Mouse (Mus musculus): ENCODE measurements at regions not wholly inside any gene's neighbourhood (a gene's known extent, or its start where the extent isn't known, plus 50 kb on each side); places are given as distances from the start of the nearest gene placed in this dataset.

DNA sequence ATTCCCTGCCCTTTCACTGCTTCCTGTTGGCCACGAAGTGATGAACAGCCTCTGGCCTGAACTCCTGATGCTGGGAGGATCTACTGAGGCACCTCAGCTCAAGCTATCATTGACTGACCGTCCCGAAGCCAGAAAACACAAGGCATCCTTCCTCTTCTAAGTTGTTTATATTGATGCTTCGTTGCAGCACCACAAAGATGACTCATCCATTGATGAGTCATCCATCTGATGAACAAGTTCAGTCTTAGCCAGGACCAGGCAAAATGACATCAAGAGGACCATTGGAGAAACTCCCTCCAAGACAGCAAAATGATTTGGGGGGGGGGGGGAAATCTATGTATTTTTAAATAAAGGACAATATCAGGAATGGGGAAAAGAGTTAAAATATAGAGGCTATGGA lies 144.5 kb downstream of the Rab28 start:
- H3K4me2 ChIP-seq = no peak overlapping the region
- WGBS = 80% methylated on average over 4 of the region's 4 CpGs
- no peak for ATAC-seq (ENCODE audit: low read depth)

DNA sequence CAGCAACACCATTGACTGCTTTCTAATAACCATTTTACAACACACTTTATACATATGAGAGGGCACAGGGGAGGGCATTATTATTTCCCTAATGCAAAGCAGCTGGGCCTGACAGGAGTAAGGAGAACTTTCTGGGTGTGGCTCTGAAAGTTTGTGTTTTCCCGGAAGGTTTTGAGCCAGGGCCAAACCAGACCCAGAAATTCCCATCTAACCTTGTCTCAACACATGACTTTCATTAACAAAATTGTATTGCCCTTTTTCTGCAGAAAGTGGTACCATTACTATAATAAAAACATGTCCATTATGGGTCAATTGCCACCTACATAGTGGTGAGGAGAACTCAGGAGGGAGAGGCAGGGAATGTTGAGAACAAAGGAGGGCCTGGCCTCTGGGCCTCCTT lies 145.7 kb downstream of the Rab28 start:
- Histone ChIP-seq H3K27ac (replicated peaks) (no peak overlapping the region), H3K4me1 (replicated peaks) (no peaks in the 10 kb centered on the region), H3K4me3 (no peak overlapping the region), H3K36me3 (no peaks in the 10 kb centered on the region), H3K4me2 (no peak overlapping the region), H3K27me3 (no peaks in the 10 kb centered on the region), H3K9ac (no peak overlapping the region), H3K9me3 (no peaks in the 10 kb centered on the region)
- ATAC-seq (ENCODE audit: low read depth) = no peak
- WGBS = 82% methylated on average over 1 of the region's 1 CpGs

More for the DNA sequence above, 144.5 kb downstream of the Rab28 start:
- Histone ChIP-seq H3K36me3 (no peaks in the 10 kb centered on the region), H3K4me3 (no peak overlapping the region), H3K9me3 (no peaks in the 10 kb centered on the region), H3K27me3 (no peaks in the 10 kb centered on the region), H3K4me1 (replicated peaks) (no peaks in the 10 kb centered on the region), H3K9ac (no peak overlapping the region), H3K27ac (replicated peaks) (no peak overlapping the region)

DNA sequence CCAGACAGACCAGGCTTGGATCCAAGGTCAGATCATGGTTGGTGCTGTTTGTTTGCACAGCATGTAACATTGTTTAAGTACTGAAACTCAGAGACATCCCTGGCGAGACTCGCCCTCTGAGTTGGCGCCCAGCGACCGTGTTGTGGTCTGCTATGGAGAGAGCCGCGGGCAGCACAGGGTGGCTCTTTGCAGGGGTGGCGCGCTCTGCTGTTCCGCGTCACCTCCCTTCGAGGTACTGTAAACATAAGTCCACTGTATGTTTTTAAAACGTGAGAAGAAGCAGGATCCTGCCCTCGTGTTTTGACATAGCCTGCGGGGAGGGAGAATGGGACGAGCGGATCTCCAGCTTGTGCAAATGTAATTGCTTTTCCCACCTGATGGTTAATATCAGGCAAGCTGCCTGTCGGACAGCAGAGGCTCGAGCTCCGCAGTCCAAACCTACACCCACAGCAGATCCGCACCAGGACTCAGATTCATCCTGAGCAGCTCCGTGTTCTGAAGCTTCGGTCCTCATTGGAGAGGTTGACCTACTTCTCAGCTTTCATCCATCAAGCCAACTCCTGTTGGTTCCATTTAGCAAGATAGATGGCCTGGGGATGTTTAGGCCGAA lies 151.2 kb downstream of the Rab28 start:
- Histone ChIP-seq H3K27ac (replicated peaks) (no peak overlapping the region), H3K4me1 (replicated peaks) (no peaks in the 10 kb centered on the region), H3K36me3 (no peaks in the 10 kb centered on the region), H3K9me3 (no peaks in the 10 kb centered on the region), H3K9ac (no peak overlapping the region), H3K4me2 (peak overlapping the region; percentile 44), H3K27me3 (no peaks in the 10 kb centered on the region), H3K4me3 (no peak overlapping the region)
- ATAC-seq (ENCODE audit: low read depth) = no peak
- WGBS = 52% methylated on average over 24 of the region's 24 CpGs

DNA sequence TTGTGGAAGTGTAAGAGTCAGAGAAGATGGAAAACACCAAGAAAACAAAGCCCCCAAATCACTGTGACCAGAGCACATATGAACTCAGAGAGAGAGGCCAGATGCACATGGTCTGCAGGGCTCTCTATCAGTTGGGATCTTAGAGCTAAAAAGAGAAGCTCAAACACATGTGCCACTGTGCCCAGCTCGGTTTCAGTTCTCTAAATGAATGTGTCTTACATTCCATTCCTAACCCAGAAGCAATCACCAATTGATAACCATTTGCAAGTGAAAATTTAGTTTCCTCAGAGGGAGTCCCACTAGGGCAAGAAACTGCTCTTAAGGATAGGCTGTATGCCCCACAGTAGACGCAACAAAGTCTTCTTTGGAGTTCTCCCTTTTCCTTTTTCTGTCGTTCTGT lies 153.6 kb downstream of the Rab28 start:
- H3K36me3 ChIP-seq = no peaks in the 10 kb centered on the region
- no peaks in the 10 kb centered on the region for H3K4me1 ChIP-seq (replicated peaks)
- H3K27ac ChIP-seq (replicated peaks) = no peak overlapping the region
- ATAC-seq (ENCODE audit: low read depth) = no peak
- no peak overlapping the region for H3K4me3 ChIP-seq
- no peak overlapping the region for H3K9ac ChIP-seq
- WGBS = 87% methylated on average over 3 of the region's 3 CpGs
- H3K4me2 ChIP-seq = no peak overlapping the region
- no peaks in the 10 kb centered on the region for H3K27me3 ChIP-seq
- no peaks in the 10 kb centered on the region for H3K9me3 ChIP-seq

DNA sequence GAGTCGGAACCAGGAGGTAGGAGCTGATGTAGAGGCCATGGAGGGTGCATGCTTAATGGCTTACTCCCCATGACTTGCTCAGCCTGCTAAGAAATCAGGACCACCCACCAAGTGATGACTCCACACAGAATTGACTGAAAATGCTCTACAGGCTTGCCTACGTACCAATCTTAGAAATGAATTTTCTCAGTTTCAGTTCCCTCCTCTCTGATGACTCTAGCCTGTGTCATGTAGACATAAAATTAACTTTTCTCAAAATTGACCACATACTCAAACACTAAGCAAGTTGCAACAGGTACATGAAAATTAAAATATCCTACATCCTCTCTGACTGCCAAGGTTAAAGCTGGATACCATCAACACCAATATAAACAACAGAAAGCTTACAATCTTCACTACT lies 157.9 kb downstream of the Rab28 start:
- no peak overlapping the region for H3K4me3 ChIP-seq
- no peaks in the 10 kb centered on the region for H3K27me3 ChIP-seq
- no peaks in the 10 kb centered on the region for H3K9me3 ChIP-seq
- no peaks in the 10 kb centered on the region for H3K4me1 ChIP-seq (replicated peaks)
- no peaks in the 10 kb centered on the region for H3K36me3 ChIP-seq
- no peak overlapping the region for H3K9ac ChIP-seq
- no peak overlapping the region for H3K4me2 ChIP-seq
- no peak for ATAC-seq (ENCODE audit: low read depth)
- WGBS = 86% methylated on average over 2 of the region's 2 CpGs
- H3K27ac ChIP-seq (replicated peaks) = no peak overlapping the region

DNA sequence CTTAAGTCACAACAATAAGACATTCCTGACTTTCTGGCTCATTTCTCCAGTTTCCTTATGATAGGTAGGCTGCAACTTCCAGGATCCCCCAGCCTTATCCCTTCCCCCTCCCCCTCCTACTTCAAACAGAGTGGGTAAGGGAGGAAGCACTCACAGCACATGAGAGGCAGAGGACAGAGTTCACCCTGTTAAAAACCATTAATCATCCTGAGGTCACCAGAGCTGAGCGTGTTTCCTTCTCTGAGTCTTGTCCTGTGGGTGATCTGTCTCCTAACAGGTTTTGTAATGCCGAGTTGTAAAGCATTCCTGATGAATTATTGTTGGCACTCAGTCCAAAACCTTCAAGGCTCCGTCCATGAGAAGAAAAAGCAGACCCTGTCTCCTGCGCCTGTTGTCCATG lies 161.0 kb downstream of the Rab28 start:
- no peak overlapping the region for H3K4me2 ChIP-seq
- H3K4me1 ChIP-seq (replicated peaks) = no peaks in the 10 kb centered on the region
- H3K4me3 ChIP-seq = no peak overlapping the region
- no peak for ATAC-seq (ENCODE audit: low read depth)
- H3K27ac ChIP-seq (replicated peaks) = no peak overlapping the region
- H3K27me3 ChIP-seq = no peaks in the 10 kb centered on the region
- 56% methylated on average over 4 of the region's 4 CpGs for WGBS
- no peak overlapping the region for H3K9ac ChIP-seq
- no peaks in the 10 kb centered on the region for H3K9me3 ChIP-seq
- no peaks in the 10 kb centered on the region for H3K36me3 ChIP-seq

DNA sequence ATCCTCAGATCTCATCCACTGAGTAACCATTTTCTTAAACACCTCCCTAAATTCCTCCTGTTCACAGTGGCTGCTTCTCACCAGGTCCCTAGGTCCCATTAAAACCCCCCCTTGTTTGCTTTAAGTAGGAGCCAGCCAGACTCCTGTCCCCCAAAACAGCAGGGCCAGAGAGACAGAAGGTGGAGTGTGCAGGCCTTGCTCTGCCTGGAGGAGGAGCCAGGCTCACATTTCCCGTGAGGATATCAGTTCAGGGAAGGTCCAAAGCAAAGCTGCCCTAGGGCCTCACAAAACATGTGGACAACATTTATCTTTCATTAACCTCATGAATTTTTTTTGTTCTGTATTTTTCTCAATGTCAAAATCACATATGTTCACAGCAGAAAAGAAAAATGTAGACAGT lies 167.2 kb downstream of the Rab28 start:
- no peak overlapping the region for H3K9ac ChIP-seq
- no peak overlapping the region for H3K4me2 ChIP-seq
- H3K27me3 ChIP-seq = no peaks in the 10 kb centered on the region
- no peaks in the 10 kb centered on the region for H3K36me3 ChIP-seq
- no peak for ATAC-seq (ENCODE audit: low read depth)
- H3K27ac ChIP-seq (replicated peaks) = no peak overlapping the region
- no peaks in the 10 kb centered on the region for H3K4me1 ChIP-seq (replicated peaks)
- H3K4me3 ChIP-seq = no peak overlapping the region
- 17% methylated on average over 1 of the region's 1 CpGs for WGBS
- H3K9me3 ChIP-seq = no peaks in the 10 kb centered on the region

DNA sequence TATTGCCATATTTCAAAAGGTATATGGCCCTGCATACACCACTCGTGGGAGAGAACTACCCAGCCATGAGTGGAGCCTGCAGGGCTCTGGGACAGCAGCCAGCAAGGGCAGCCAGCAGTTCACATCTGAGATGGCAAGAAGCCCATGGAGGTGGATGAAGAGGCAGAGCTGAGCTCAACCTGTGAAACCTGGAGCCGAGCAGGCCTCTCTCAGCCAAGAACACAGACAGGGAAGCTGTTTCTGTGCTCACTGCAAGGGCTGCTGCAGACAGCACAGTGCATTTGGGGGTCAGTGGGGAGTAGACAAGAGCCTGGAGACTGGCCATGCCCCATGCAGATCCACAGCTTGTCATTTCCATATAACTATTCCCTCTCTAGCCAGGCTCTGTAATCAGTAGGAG lies 173.4 kb downstream of the Rab28 start:
- no peak for ATAC-seq (ENCODE audit: low read depth)
- WGBS = 79% methylated on average over 2 of the region's 2 CpGs

More for the DNA sequence above, 173.4 kb downstream of the Rab28 start:
- H3K4me3 ChIP-seq = no peak overlapping the region
- no peak overlapping the region for H3K27ac ChIP-seq (replicated peaks)
- H3K4me2 ChIP-seq = no peak overlapping the region
- no peaks in the 10 kb centered on the region for H3K4me1 ChIP-seq (replicated peaks)
- H3K27me3 ChIP-seq = no peaks in the 10 kb centered on the region
- H3K9ac ChIP-seq = no peak overlapping the region
- no peaks in the 10 kb centered on the region for H3K36me3 ChIP-seq
- H3K9me3 ChIP-seq = no peaks in the 10 kb centered on the region
